Mouse (Mus musculus): Measurements from ENCODE around the gene Zbtb18.

Zbtb18 gene

DNA sequence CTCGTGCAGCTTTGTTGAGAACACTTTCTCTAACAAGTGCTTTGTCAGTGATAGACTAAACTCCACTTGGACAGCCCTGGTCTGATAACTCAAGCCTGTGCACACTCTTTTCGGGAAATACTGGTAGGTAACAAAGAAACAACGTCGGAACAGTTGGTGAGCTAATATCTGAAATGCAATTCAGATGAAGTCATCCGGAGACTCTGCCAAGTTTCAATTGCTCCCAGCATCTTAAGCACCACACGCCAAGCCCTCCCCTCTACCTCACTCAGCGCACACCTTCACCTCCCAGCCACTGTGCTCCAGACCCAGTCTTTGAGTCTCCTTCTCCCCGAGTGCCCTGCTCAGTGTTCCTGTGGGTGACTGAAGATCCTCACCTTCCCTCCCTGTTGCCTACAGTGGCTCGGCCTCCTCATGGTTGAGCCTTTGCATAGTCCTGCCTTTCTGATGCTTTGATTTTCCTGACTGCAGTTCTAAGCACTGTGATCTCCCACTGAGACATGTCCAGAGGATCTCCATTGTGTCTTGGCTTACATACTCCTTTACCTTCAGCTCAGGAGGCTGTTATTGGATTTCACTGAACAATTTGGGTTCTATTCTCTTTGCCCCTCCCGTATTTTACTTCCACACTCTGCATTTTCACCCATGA, 37.3 kb downstream of the Zbtb18 start:
- no peak for DNase-seq (ENCODE audit: low read depth in 1 of 2, low spot score in 2 of 2)

DNA sequence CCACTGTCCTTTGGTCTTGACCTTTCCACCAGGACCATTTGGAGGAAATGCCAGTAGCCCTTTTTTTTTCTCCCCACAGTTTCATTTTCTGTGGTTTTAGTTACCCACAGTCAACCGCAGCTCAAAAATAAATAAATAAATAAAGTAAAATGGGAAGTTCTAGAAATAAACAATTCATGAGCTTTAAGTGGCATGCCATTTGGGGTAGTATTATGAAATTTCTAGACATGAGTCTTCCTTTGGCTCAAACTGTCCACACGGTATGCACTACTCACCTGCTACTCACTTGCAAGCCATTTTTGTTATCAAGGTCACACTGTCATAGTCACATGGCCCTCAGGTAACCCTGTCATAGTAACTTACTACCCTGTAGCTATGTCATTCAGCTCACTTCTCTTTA, 41.5 kb downstream of the Zbtb18 start:
- no peak for DNase-seq (ENCODE audit: low read depth in 1 of 2, low spot score in 2 of 2)

DNA sequence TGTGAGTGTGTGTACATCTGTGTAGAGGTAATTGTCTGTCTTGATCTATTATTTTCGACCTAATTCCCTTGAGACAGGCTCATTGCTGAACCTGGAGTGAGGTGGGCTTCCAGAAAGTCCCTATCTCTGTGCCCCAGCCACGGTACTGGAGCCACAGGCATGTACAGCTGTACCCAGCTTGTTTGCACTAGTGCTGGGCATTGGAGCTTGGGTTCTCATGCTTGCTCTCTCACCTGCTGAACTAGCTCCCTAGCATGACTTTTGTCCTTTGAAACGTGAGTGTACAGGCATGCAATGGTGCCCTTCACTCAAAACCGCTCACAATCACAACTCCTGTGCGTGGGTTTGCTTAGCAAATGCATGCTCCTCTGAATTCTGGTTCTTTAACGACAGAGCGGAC, 42.1 kb downstream of the Zbtb18 start:
- DNase-seq (ENCODE audit: low read depth in 1 of 2, low spot score in 2 of 2) = no peak

DNA sequence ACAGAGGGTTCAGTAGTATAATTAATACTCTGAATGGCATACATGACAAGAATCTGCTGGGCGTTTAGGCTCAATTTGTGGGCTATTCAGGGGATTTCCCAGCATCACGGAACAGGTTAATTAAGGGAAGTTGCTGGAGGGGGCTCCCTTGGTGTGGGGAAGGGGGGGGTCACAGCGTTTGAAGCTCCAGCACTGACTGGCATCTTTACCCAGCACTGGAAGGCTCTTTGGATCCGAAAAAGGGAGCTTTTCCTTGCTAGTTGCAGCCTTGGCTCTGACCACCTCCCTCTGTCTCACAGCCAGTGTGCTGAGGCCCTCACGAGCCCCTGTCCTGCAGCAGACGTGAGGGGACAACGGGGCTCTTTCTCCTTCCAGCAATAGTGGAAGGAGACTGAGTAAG, 42.5 kb downstream of the Zbtb18 start:
- no peak for DNase-seq (ENCODE audit: low read depth in 1 of 2, low spot score in 2 of 2)

DNA sequence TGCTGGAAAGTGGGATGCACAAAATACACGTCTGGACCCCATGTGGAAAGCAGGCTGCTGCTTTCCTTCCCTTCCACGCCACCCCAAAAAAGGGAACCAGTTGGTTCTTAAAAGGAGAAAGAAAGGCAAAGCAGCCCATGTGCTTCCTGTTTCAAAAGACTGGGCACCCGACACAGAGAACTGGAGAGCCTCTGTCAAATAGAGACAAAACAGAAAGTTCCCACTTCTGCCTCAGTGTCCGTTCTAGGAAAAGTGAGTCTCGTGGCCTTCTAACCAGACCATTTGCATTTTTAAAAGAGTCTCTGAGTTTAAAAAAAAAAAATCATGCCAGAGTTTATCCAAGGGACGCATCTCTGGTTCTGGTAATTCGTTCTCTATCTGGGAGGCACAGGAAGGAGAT, 47.7 kb downstream of the Zbtb18 start:
- peak; percentile 51 to 62 for DNase-seq (ENCODE audit: low read depth in 1 of 2, low spot score in 2 of 2)

DNA sequence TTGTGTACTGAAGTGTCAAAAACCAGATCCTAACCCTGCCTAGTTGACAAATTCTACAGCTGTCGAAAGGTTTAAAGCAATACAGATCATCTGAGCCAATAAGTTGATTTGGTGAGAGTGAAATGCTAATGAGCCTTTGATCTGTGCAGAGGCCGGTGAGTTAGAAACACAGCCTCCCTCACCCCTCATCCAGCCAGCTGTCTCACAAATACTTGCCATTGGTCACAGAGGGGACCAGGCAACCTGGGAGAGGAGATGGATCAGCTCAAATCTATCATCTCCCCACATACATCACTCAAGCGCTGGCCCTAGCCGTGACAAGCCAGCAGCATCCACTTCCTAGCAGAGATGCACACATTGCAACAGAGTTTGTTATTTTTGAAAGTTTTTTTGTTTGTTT, 48.7 kb downstream of the Zbtb18 start:
- DNase-seq (ENCODE audit: low read depth in 1 of 2, low spot score in 2 of 2) = no peak

DNA sequence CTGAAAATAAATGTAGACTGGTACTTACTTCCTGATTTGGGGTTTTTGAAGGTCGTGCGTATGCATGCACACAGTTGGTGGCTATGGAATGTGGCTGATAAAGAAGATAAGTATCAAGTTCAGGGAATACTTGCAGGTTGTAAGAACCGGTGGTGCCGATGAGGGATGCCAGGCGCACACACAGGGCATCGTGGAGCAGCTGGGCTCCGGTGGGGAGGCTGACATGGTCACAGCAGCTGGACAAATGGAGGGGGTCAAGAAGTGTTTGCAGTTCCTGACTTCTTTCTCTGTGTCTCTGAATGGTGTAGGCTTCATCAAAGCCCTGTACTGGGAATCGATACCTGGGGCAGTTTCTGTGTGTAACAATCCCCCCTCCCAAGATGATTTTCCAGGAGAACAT, 49.1 kb downstream of the Zbtb18 start:
- DNase-seq (ENCODE audit: low read depth in 1 of 2, low spot score in 2 of 2) = no peak

DNA sequence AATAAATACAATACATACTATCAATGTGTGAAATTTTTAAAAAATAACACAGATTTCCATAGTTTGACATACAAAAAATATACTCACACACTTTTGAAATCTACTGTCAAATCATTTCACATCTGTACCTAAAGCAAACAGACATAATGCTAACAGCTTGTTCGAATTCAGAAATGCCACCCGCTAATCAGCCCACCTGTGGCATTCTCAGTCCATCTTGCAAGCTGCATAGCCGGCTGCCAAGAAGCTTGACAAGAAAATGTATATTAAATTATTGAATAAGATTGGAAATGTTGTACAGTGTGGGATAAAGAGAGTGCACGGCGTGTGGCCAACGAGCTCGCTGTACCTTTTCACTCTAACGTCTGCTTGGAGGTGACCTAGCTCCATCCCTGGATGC, 52.2 kb downstream of the Zbtb18 start:
- no peak for DNase-seq (ENCODE audit: low read depth in 1 of 2, low spot score in 2 of 2)

DNA sequence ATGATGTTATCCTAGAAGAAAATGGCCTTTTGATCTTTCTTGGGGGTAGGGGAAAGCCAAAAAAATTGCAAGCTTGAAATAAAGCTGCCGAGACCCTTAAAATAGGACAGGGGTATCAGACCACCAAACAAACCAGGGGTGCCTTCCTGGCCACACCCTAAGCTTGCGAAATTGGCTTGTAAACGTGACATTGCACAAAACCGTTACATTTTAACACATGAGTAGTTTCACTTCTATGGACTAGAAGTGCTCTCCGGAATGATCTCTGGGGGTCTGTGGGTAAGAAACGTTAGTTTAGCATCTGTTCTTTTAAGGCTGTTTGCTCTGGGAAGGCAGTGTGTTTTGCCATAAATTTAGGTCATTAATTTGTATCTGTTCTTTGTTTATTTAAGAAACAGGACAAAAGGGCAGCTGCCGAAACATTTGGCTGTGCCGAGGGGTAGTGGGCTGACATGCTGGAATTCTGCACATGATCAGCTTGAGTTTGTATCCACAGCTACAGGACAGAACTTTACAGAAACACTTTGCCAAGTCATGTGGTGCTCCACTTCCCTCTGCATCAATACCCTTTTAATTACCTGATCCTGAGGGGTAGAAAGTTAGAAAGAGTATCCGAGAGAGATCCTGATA, 52.9 kb downstream of the Zbtb18 start:
- DNase-seq (ENCODE audit: low read depth in 1 of 2, low spot score in 2 of 2) = peak in 1 of 2 experiments; percentile 19

Measured in monocyte, adult 2 months (primary cell).